Mouse (Mus musculus): ENCODE data around the gene Neurl1a.

Neurl1a gene

GRCm38 (mm10) chr19:47212401-47212800, 33.8 kb downstream of the Neurl1a start:
- no peak for DNase-seq (ENCODE audit: low spot score in 2 of 2)

DNA sequence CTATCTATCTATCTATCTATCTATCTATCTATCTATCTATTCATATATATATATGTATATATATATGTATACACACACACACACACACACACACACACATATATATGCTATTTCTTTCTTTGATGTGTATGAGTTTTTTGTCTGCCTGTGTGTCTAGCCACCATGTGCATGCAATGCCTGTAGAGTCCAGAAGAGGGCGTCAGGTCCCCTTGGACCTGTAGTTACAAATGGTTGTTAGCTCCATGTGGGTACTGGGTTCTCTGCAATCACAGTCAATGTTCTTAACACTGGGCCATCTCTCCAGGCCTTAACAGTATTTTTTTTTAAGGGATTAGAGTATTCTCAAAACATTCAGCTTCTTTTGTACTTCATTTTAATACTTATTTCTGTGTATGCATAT, 34.9 kb downstream of the Neurl1a start:
- no peak for DNase-seq (ENCODE audit: low spot score in 2 of 2)

DNA sequence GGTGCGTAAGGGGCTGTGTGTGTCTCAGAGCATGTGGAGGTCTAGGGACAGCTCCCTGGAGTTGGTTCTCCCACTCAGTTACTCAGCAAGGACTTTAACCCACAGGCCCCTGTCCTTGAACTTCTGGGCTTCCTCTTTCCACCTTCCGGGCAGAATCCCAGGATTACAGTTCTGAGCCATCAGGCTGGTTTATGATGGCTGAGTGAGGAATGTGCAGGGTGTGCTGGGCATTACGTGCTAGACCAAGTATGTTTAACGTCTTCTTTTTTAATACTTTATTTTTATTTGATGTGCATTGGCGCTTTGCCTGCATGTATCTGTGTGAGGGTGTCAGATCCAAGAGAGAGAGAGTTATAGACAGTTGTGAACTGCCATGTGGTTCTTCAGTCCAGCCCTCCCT, 38.1 kb downstream of the Neurl1a start:
- DNase-seq (ENCODE audit: low spot score in 2 of 2), result no peak

DNA sequence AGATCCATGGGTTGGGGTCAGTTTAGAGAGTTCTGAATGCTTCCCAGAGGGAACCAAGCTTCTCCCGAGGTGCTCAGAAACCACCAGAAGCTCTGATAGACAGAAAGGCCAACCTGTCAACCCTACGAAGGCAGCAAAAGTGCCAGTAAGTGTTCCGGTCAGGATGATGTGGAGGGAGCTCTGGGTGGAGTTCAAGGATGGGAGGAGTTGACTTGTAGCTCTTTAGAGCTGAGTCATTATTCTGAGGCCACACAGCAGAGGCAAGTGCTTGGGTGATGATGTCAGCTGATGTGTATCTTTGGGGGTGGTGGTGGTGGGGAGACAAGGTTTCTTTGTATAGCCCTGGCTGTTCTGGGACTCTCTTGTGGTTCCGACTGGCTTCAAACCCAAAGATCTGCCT, 41.0 kb downstream of the Neurl1a start:
- no peak for DNase-seq (ENCODE audit: low spot score in 2 of 2)

GRCm38 (mm10) chr19:47220232-47220631, 41.6 kb downstream of the Neurl1a start:
- no peak for DNase-seq (ENCODE audit: low spot score in 2 of 2)

DNA sequence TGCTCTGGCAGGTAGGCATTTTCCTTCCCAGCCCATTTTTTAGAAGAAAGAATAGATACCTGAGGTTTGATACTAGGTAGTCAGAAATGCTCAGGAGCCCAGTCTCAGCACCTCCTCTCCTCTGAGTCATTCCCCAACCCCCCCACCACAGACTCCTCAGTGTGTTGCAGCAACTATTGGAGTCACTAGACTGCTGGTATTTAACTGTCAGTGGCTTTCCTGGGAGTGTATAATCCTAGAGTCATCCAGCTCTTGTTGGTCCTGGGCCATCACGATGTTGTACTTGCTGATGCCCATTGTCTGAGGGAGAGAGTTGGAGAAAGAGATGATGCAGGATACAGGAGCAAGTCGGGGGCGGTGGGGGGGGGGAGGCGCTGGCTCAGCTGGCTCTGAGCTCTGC, 42.4 kb downstream of the Neurl1a start:
- DNase-seq (ENCODE audit: low spot score in 2 of 2), result no peak

DNA sequence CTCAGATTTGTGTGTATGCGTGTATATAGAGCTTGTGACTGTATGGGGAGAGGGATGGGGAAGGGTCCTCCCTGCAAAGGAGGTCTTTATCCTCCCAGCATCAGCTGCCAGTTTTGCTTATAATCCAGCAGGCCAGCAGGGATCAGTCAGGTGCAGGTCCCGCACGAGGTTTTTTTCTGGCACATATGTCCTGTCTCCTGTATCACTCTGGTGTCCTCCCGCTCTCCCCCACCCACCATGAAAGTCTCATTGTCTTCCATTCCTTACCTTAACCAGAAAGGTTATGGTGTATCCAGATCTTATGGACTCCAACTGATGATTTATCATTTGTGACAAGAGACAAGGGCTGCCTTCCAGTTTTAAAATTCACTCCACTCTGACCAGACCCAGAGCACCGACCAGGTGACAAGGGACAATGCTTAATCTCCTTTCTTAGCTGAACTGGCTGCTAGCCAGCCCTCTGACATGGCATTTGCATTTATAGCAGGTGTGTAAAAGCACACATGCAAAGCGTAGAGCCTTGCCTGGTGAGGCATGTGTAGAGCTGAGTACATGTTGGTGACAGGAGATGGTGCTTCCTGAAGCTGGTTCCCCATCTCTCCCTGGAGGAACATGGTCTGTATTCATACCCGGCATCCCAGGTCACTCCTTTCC, 43.0 kb downstream of the Neurl1a start:
- DNase-seq (ENCODE audit: low spot score in 2 of 2), result no peak

DNA sequence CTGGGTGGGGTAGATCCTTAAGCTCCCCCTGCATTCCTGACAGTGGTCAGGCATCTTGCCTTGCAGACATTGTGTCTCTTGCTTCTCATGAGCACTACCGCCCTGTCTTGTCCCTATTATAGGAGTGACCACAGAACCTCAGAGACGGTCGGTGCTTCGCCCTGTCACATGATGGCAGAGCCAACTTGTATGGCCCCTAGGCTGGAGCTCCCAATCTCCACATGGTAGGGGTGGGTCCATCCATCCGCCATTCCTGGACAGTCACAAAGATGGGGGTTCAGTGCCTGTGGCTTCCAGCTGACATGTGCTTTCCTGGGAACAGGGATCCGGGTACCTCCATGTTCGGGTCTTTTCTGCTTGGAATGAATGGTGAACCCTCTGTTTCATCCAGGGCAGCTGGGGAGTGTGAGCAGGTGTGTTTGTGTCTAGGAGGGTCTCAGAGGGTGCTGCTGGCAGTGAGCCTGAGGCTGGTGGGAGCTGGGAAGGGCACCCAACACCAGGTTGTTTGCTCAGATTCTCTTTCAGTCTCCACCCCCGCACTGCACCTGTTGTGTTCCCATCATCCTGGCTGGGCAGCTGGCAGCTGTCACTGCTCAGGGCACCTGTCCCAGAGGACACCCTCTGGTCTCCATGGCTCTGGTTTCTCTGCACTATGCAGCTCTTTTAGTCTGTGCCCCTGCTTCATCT, 43.7 kb downstream of the Neurl1a start:
- no peak for DNase-seq (ENCODE audit: low spot score in 2 of 2)

GRCm38 (mm10) chr19:47222841-47223557, 44.4 kb downstream of the Neurl1a start:
- no peak for DNase-seq (ENCODE audit: low spot score in 2 of 2)

DNA sequence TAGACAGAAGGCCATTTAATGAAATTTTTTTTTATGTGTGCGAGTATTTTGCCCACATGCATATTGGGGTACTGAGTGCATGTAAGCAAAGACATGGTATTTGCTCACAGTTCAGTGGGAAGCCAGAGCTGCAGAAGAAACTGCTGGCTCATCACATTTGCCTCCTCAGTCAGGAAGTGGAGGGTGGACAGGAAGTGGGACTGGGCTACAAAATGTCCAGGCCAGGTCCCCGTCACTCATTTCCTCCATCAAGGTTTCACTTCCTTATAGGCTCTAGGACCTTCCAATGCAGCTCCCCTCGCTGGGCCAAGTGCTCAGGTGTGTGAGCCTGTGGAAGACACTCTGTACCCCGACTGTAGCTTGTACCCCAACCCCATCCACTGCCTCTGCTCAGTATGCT, 46.1 kb downstream of the Neurl1a start:
- peak; percentile 24 to 65 for DNase-seq (ENCODE audit: low spot score in 2 of 2)

GRCm38 (mm10) chr19:47225791-47226190, 47.2 kb downstream of the Neurl1a start:
- no peak for DNase-seq (ENCODE audit: low spot score in 2 of 2)

GRCm38 (mm10) chr19:47228725-47229252, 50.2 kb downstream of the Neurl1a start:
- DNase-seq (ENCODE audit: low spot score in 2 of 2), result peak; percentile 50 to 58

DNA sequence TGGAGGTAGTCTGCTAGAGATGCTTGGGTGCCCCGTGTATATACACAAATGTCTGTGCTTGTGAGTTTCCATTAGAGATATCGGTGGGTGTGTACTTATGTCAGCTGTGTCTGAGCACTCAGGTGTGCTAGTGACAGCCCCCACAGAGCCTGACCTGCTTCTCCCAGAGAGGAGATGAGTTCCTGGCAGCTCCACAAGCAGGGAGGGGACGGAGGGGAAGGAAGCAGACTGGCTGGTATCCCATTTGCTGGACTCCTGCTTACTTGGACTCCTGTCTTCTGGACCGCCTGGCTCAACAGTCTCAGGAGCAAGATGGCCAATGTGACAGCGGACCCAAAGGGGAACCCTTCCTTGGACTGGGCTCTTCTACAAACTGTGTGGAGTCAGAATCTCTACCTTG, 50.8 kb downstream of the Neurl1a start:
- no peak for DNase-seq (ENCODE audit: low spot score in 2 of 2)

DNA sequence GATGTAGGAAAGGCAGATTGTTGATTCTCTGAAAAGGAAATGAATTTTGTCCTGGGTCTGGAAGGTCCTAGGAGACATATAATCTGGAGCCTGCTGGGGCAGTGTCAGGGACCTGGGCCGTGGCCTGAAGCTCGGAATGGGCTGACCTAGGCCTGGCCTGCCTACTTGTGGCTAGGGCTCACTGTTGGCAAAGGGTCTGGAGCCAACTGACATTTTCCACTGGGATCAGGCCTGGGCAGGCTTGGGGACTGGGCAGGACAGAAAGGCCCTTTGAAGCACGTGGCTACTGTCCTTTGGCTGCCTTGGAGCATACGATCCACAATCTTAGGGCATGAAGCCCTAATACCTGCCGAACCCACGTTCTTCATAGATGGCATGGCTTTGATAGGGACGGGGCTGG, 51.5 kb downstream of the Neurl1a start:
- no peak for DNase-seq (ENCODE audit: low spot score in 2 of 2)

GRCm38 (mm10) chr19:47230682-47231081, 52.1 kb downstream of the Neurl1a start:
- DNase-seq (ENCODE audit: low spot score in 2 of 2), result no peak

GRCm38 (mm10) chr19:47231389-47231788, 52.8 kb downstream of the Neurl1a start:
- DNase-seq (ENCODE audit: low spot score in 2 of 2), result no peak

GRCm38 (mm10) chr19:47232077-47232865, 53.7 kb downstream of the Neurl1a start:
- DNase-seq (ENCODE audit: low spot score in 2 of 2), result no peak

GRCm38 (mm10) chr19:47233087-47233486, 54.5 kb downstream of the Neurl1a start:
- no peak for DNase-seq (ENCODE audit: low spot score in 2 of 2)

GRCm38 (mm10) chr19:47240076-47240475, 61.5 kb downstream of the Neurl1a start:
- no peak for DNase-seq (ENCODE audit: low spot score in 2 of 2)

GRCm38 (mm10) chr19:47240957-47241356, 62.3 kb downstream of the Neurl1a start:
- no peak for DNase-seq (ENCODE audit: low spot score in 2 of 2)

DNA sequence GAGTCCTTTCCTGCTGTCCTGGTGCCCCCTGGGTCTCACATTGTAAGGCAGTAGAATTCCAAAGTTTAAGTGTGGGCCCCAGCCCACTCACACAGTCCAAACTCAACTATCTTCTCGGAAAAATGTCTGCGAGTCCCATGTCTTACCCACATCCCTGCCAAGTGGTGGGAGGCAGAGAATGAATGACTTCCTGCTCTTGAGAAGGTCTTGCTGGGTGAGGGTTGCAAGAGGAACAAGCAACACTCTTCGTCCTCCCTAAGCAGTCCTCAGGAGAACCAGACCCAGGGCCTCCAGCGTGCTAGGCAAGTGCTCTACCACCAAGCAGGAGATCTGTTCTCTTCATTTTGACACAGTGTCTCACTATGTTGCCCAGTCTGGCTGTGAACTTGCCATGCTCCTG, 63.6 kb downstream of the Neurl1a start:
- DNase-seq (ENCODE audit: low spot score in 2 of 2), result no peak

DNA sequence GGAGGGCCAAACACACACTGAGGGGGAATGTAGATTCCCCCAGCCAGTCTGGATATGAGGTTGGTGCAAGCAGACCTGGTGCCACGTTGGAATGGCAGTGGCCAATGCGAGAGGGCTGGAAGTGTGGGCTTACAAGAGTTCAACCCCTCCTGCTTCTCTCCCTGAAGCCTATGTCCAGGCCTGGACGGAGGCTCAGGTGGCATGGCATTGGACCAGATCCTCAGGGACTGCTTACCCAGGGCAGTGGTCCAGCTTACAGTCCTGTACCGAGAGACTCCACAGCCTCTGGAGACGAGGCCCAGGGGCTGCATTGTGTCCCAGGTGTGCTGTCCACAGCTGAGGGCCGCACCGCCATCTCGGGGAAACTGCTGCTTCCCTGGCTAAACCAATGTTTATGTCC, 66.9 kb downstream of the Neurl1a start:
- DNase-seq (ENCODE audit: low spot score in 2 of 2), result no peak
